Mouse (Mus musculus): ENCODE results near the gene Samd14. TPM values are rescaled to one million over a fixed set of nuclear protein-coding genes. Genes with fewer than 3 reads are reported as not detected.
A peak's percentile ranks its signal among the peaks of the same experiment; 100 is the strongest.

Gene Samd14
- polyA plus RNA-seq, 1 experiment from 2014 or later: 6.9 TPM

DNA sequence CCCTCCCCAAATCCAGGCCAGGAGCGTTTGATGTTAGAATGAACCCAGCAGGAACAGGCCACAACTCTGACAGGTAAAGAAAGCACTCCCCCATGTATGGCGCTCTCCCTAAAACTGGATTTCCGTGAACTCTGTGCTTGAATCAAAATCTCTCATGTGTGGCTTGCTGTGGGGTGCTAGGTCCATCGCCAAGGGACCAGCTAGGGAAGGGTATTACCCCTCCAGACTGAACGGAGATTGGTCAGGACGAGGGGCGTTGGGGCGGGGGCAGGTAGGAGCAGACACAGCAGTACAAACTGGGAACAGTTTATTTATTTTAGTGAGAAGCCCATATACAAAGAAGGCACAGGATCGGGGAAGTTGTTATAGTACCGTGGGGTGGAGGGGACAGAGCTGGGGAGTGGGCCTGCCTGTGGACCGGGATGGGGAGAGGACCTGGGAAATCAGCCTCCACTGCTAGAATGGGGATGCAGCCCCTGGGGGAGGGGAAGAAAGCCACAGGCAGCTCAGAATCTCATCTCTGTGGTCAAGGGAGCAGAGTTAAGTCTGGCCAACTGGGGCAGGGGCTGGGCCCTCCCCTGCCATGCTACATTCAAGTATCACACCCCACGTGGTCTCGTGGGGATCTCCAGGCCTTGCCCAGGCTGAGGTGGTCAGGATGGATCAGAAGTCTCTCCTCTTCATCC lies 34.6 kb downstream of the Samd14 start:
- Histone ChIP-seq H3K9ac (ENCODE audit: low read depth, low read length) (no peak overlapping the region), H3K4me2 (replicated peaks; ENCODE audit: low read depth) (no peak overlapping the region), H3K9me3 (ENCODE audit: control insufficient read depth) (no peaks in the 10 kb centered on the region), H3K4me3 (ENCODE audit: low read depth, low read length) (no peak overlapping the region), H3K27me3 (replicated peaks; ENCODE audit: control insufficient read depth, insufficient read depth, low read length) (no peaks in the 10 kb centered on the region), H3K4me1 (replicated peaks; ENCODE audit: control insufficient read depth, insufficient read depth, low read length) (peaks cover 6% of the 10 kb centered on the region), H3K27ac (ENCODE audit: low read depth, low read length) (no peak overlapping the region), H3K36me3 (ENCODE audit: control insufficient read depth, insufficient read depth) (peaks cover 31% of the 10 kb centered on the region)
- ATAC-seq: no peak
- 68% methylated on average over 13 of the region's 13 CpGs for WGBS
- TF ChIP-seq CTCF (IDR thresholded peaks at IDR 0.05; ENCODE audit: low read depth): no peak

DNA sequence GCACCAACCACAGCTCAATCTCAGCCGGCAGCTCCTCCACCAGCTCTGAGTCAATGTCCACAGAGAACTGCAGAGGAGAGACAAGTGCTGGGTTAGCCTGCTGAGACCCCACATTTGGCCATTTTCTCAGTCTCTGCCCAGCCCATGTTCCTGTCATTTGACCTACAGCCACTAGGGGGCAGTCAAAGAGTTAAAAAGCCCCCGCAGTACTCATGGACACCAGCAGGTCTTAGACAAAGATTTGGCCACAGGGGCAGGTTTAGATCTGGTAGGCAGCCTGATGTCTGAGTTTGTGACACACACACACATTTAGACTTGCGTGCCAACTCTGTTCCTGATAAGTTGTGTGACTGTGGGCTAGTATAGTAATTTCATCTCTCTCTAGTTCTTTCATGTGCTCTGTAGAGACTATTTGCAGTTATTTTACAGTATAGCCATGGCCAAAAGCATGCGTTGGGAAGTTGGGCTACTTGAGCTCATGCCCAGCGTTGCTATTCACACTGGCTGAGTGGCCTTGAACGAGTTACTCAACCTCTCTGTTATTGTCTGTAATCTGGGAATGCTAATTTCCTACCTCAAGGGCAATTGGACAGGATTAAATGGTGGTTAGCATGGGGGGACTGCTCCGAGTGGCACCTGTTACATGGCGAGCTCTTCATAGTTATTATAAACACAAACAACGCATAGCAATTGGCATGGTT lies 37.5 kb downstream of the Samd14 start:
- no peak overlapping the region for H3K27ac ChIP-seq (ENCODE audit: low read depth, low read length)
- H3K27me3 ChIP-seq (replicated peaks; ENCODE audit: control insufficient read depth, insufficient read depth, low read length): no peaks in the 10 kb centered on the region
- TF ChIP-seq CTCF (IDR thresholded peaks at IDR 0.05; ENCODE audit: low read depth): peak; percentile 93
- WGBS: 59% methylated on average over 9 of the region's 9 CpGs
- H3K36me3 ChIP-seq (ENCODE audit: control insufficient read depth, insufficient read depth): peaks cover 57% of the 10 kb centered on the region
- no peak overlapping the region for H3K4me2 ChIP-seq (replicated peaks; ENCODE audit: low read depth)
- ATAC-seq: no peak
- no peak overlapping the region for H3K4me3 ChIP-seq (ENCODE audit: low read depth, low read length)
- H3K9ac ChIP-seq (ENCODE audit: low read depth, low read length): no peak overlapping the region
- no peaks in the 10 kb centered on the region for H3K4me1 ChIP-seq (replicated peaks; ENCODE audit: control insufficient read depth, insufficient read depth, low read length)
- H3K9me3 ChIP-seq (ENCODE audit: control insufficient read depth): no peaks in the 10 kb centered on the region

DNA sequence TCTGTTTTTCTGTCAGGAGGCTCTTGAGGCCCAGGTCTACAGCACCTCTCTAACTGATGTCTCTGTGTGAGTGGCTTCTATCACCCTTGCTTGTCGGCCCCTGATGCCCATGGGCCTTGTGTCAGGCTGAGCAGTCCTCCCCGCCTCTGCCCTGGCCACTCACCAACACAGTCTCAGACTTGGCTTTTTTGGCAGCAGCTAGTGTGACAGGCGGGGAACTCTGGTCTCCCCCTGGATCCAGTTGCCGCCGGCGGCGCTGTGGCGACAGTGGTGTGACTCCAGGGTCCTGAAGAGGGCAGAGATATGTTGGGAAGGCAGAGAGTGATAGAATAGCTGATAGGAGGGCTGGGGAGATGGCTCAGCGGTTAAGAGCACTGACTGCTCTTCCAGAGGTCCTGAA lies 43.4 kb downstream of the Samd14 start:
- no peak overlapping the region for H3K9ac ChIP-seq (ENCODE audit: low read depth, low read length)
- H3K4me2 ChIP-seq (replicated peaks; ENCODE audit: low read depth): no peak overlapping the region
- no peaks in the 10 kb centered on the region for H3K9me3 ChIP-seq (ENCODE audit: control insufficient read depth)
- no peak overlapping the region for H3K4me3 ChIP-seq (ENCODE audit: low read depth, low read length)
- no peaks in the 10 kb centered on the region for H3K27me3 ChIP-seq (replicated peaks; ENCODE audit: control insufficient read depth, insufficient read depth, low read length)
- no peak for TF ChIP-seq CTCF (IDR thresholded peaks at IDR 0.05; ENCODE audit: low read depth)
- 80% methylated on average over 9 of the region's 9 CpGs for WGBS
- no peak for ATAC-seq
- peaks cover 88% of the 10 kb centered on the region for H3K36me3 ChIP-seq (ENCODE audit: control insufficient read depth, insufficient read depth)
- H3K27ac ChIP-seq (ENCODE audit: low read depth, low read length): no peak overlapping the region
- H3K4me1 ChIP-seq (replicated peaks; ENCODE audit: control insufficient read depth, insufficient read depth, low read length): no peaks in the 10 kb centered on the region

DNA sequence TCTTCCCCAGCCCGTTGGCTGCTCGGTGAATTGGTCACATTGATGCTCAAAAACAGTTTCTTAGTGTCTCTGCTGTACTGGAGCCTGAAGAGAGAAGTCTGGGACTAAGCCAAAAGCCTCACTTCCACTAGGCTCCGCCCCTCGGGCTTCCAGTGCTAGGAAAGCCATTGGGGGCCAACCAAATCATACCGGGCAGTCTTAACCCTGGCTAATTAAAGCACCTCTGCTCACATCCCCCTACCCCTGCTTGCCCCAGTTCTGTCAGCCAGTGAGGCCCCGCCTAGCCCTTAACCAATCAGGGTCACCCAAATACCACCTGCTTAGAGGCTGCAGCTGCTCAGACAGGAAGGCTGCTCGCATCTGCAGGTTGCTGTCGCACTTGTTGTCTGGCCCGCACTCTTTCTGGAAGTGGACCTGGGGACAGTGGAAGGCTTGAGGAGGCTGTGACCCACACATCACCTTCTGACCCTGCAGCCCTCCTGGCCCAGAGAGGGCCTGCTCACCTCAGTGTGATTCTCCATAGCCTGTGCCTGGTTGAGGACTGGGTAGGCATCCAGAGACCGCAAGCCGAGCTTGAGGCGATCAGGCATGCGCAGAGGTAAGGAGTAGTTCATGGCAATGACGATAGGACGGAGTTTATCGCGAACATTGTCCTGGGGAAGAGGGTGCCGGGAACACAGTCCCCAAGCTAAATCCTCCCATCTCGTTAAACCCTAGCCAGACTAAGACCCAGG lies 47.3 kb downstream of the Samd14 start:
- no peak for ATAC-seq
- no peak overlapping the region for H3K9ac ChIP-seq (ENCODE audit: low read depth, low read length)
- 66% methylated on average over 19 of the region's 19 CpGs for WGBS
- H3K4me3 ChIP-seq (ENCODE audit: low read depth, low read length): no peak overlapping the region
- no peak overlapping the region for H3K27ac ChIP-seq (ENCODE audit: low read depth, low read length)
- no peak for TF ChIP-seq CTCF (IDR thresholded peaks at IDR 0.05; ENCODE audit: low read depth)
- H3K9me3 ChIP-seq (ENCODE audit: control insufficient read depth): no peaks in the 10 kb centered on the region
- no peaks in the 10 kb centered on the region for H3K4me1 ChIP-seq (replicated peaks; ENCODE audit: control insufficient read depth, insufficient read depth, low read length)
- H3K27me3 ChIP-seq (replicated peaks; ENCODE audit: control insufficient read depth, insufficient read depth, low read length): no peaks in the 10 kb centered on the region
- peaks cover 94% of the 10 kb centered on the region for H3K36me3 ChIP-seq (ENCODE audit: control insufficient read depth, insufficient read depth)
- H3K4me2 ChIP-seq (replicated peaks; ENCODE audit: low read depth): no peak overlapping the region

DNA sequence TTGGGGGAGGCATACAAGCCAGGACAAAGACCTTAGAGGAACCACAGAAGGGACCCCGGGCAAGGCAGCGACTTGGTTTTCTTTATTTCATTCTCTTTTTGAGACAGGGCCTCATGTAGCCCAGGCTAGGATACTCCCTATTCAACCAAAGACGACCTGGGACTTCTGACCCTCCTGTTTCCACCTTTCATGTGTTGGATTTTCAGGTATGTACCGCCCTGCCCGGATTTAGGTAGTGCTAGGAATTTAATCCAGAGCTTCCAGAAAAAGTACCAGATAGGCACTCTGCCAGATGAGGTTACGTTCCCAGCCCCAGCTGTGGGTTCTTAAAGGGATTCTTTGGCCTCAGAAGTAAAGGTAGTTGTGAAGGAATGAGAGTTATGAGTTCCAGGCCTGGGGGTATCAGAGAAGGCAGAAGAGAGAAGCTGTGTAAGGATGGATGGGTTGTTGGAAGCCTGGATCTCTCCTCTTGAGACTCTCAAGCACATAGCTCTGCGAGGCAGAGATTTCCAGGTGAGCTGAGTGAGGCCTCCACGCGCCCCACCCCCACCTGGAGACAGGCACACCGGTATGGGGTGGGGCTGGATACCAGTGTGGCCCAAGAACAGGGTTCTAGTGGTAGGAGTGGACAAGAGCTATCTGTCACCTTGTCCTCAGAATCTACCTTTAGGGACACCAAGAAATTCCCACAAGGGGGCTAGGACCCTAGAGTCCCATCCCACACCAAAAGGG lies 59.7 kb downstream of the Samd14 start:
- ATAC-seq: no peak
- no peaks in the 10 kb centered on the region for H3K9me3 ChIP-seq (ENCODE audit: control insufficient read depth)
- H3K27me3 ChIP-seq (replicated peaks; ENCODE audit: control insufficient read depth, insufficient read depth, low read length): no peaks in the 10 kb centered on the region
- 0 out of 2 replicates have a peak, but pooled peaks cover 18% of the 10 kb centered on the region for H3K4me1 ChIP-seq (replicated peaks; ENCODE audit: control insufficient read depth, insufficient read depth, low read length)
- peaks cover 20% of the 10 kb centered on the region; the same call in 1 of the 2 replicates for H3K36me3 ChIP-seq (ENCODE audit: control insufficient read depth, insufficient read depth)
- H3K9ac ChIP-seq (ENCODE audit: low read depth, low read length): 0 out of 2 replicates have a peak overlapping the region, but pooled peaks have one; percentile 26
- WGBS: 71% methylated on average over 10 of the region's 10 CpGs
- no peak for TF ChIP-seq CTCF (IDR thresholded peaks at IDR 0.05; ENCODE audit: low read depth)
- H3K27ac ChIP-seq (ENCODE audit: low read depth, low read length): peak overlapping the region; percentile 77
- H3K4me2 ChIP-seq (replicated peaks; ENCODE audit: low read depth): peak overlapping the region; percentile 32
- H3K4me3 ChIP-seq (ENCODE audit: low read depth, low read length): no peak overlapping the region

All from intestine, postnatal 0 days (tissue).